Mouse (Mus musculus): ENCODE results near the gene Dync1li1. TPM values are rescaled to one million over a fixed set of nuclear protein-coding genes. Genes with fewer than 3 reads are reported as not detected.
"Not testable (repeated sequence)": the region's sequence is repeated elsewhere in the genome, so short reads cannot be mapped to it uniquely, and the experiment has no call there.

The Dync1li1 gene
- polyA plus RNA-seq (2015; fragmentation: Nextera tagmentation; extraction: Ambion mirVana) = 68.3 and 68.5 TPM in 2 replicates

GRCm38 (mm10) chr9:114688252-114688952, at the start of gene Dync1li1:
Dync1li1 (plus strand) TSS chr9:114688790.
- H3K9ac ChIP-seq = peak within 1 kb of the TSS; percentile 96
- H3K4me3 ChIP-seq = peak within 1 kb of the TSS; percentile 91
- peaks cover 23% of the 10 kb centered on the region for H3K4me1 ChIP-seq
- no peaks in the 10 kb centered on the region for H3K27me3 ChIP-seq
- ATAC-seq (ENCODE audit: insufficient number of reproducible peaks, insufficient read depth, low FRiP score, low TSS enrichment, low read depth) = peak; percentile 97
- peak within 1 kb of the TSS; percentile 92 for H3K4me2 ChIP-seq
- peaks cover 14% of the 10 kb centered on the region for H3K36me3 ChIP-seq
- H3K9me3 ChIP-seq = no peaks in the 10 kb centered on the region
- WGBS = 1% methylated on average over 56 of the region's 57 CpGs
- H3K27ac ChIP-seq = peak within 1 kb of the TSS; percentile 88

DNA sequence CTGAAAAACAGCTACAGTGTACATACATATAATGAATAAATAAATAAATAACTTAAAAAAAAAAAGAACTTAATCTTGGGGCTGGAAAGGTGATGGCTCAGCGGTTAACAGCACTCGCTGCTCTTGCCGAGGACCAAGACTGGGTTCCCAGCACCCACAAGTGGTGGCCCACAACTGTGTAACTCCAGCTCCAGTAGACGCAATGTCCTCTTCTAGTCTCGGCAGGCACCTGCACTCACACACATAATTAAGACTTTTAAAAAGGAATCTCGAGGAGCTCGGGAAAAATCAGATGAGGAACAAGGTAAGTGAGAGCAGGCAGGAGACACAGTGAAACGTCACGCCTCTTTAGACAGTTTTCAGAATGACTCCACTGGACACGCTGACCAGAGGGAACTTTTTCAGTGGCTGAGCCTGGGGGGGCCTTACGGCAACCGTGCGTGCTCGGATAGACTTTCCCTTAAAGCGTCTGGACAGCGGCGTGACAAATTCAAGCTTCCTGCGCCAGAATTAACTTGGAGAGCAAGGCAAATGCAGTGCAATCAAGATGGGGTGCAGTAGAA, 49.3 kb upstream of the Dync1li1 start:
- Histone ChIP-seq H3K36me3 (peaks cover 22% of the 10 kb centered on the region), H3K27me3 (peaks cover 30% of the 10 kb centered on the region), H3K27ac (peak overlapping the region; percentile 88), H3K9me3 (no peaks in the 10 kb centered on the region), H3K9ac (peak overlapping the region; percentile 89), H3K4me3 (peak overlapping the region; percentile 94), H3K4me2 (peak overlapping the region; percentile 84), H3K4me1 (peaks cover 16% of the 10 kb centered on the region)
- 14% methylated on average over 18 of the region's 18 CpGs for WGBS
- ATAC-seq (ENCODE audit: insufficient number of reproducible peaks, insufficient read depth, low FRiP score, low TSS enrichment, low read depth) = 0 out of 2 replicates have a peak, but pooled peaks have one; percentile 1

DNA sequence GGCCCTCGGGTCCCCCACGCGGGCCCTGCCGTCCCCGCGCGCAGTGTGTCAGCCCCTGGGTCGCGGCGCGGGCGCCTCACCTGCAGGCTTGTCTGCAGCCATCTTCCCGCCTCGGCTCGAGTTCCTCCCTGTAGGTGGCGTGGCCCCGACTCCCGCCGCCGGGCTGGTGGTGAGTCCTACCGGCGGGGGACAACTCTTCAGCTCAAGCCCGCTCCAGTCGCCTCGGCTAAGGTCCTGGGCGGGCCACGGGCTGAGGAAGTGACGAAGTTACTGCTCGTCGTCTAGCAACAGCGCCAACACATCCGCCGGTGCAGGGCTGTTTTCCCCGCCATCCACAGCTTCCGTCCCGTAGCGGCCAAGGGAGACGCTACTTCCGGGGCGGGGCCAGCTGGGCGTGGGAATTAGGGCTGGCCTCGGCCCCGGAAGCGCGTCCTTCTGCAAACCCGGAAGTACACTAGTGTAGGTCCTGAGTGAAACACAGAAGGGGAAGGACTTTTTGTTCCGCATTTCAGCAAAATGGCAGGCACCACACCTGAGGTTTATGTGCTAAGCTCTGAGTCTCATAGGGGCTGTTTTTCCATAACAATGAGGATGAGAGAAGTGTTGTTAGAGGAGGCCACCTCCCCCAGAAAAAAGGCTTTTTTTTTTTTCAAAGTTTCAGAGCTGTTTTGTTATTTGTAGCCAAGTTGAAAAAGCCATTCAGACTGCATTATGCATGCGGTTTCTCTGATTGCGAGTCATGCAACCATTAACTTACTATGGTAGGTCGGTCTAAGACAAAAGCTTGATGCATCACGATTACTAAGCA, 48.5 kb upstream of the Dync1li1 start, which contains the start of gene Cnot10:
Gene Cnot10, minus strand, starts transcription at position 346 of the 808 bp plus-strand sequence.
- Histone ChIP-seq H3K4me3 (peak within 1 kb of the TSS; percentile 94), H3K27ac (peak within 1 kb of the TSS; percentile 88), H3K36me3 (peaks cover 22% of the 10 kb centered on the region), H3K4me1 (peaks cover 16% of the 10 kb centered on the region), H3K4me2 (peak within 1 kb of the TSS; percentile 84), H3K9me3 (no peaks in the 10 kb centered on the region), H3K9ac (peak within 1 kb of the TSS; percentile 89), H3K27me3 (peaks cover 38% of the 10 kb centered on the region)
- WGBS = 4% methylated on average over 51 of the region's 51 CpGs
- ATAC-seq (ENCODE audit: insufficient number of reproducible peaks, insufficient read depth, low FRiP score, low TSS enrichment, low read depth) = peak; percentile 96

DNA sequence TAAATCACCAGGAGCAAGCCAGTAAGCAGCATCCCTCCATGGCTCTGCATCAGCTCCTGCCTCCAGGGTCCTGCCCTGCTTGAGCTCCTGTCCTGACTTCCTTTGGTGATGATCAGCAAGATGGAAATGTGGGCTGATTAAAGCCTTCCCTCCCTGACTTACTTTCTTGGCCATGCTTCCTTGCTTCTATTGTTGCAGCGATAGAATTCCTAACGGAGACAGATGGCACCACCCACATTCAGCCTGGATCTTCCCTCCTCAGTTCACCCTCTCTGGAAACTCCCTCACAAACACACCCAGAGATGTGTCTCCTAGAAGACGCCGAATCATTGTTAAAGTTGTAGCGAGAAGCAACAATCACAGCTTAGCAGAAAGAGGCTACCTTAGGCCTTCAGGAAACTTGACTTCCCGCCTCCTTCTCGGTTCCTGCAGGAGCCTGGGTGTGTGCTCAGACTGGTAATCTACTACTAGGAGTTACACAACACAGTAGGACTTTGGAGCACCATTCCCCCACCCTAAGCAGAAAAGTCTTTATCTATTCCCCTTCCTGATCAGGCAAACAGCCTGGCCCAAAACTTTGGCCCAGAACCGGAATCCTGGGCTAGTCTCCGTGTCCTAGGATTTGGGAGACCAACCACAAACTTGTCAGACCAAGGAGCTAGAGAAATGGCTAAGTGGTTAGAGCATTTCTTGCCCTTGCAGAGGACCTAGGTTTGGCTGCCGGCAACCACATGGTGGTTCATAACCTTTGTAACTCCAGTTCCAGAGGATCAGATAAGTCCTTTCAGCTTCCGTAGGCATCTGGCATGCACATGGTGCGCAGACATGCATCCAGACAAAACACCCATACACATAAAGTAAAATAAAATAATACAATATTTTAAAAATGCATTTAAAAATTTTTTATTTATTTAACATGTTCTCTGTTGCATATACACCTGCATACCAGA, 41.8 kb upstream of the Dync1li1 start:
- no peaks in the 10 kb centered on the region for H3K4me1 ChIP-seq
- H3K9ac ChIP-seq = no peak overlapping the region
- H3K9me3 ChIP-seq = no peaks in the 10 kb centered on the region
- no peak overlapping the region for H3K4me2 ChIP-seq
- 84% methylated on average over 12 of the region's 12 CpGs for WGBS
- H3K4me3 ChIP-seq = no peak overlapping the region
- H3K27me3 ChIP-seq = peaks cover 35% of the 10 kb centered on the region
- no peak overlapping the region for H3K27ac ChIP-seq
- no peak for ATAC-seq (ENCODE audit: insufficient number of reproducible peaks, insufficient read depth, low FRiP score, low TSS enrichment, low read depth)
- H3K36me3 ChIP-seq = no peaks in the 10 kb centered on the region

- H3K9me3 ChIP-seq = no peaks in the 10 kb centered on the region
- no peak overlapping the region for H3K4me3 ChIP-seq
- peaks cover 29% of the 10 kb centered on the region for H3K27me3 ChIP-seq
- no peak overlapping the region for H3K9ac ChIP-seq
- WGBS = 81% methylated on average over 28 of the region's 28 CpGs
- no peak for ATAC-seq (ENCODE audit: insufficient number of reproducible peaks, insufficient read depth, low FRiP score, low TSS enrichment, low read depth)
- H3K4me1 ChIP-seq = no peaks in the 10 kb centered on the region
- no peak overlapping the region for H3K27ac ChIP-seq
- no peak overlapping the region for H3K4me2 ChIP-seq
- no peaks in the 10 kb centered on the region for H3K36me3 ChIP-seq
Observed at GRCm38 (mm10) chr9:114647506-114648432, 40.8 kb upstream of the Dync1li1 start.

DNA sequence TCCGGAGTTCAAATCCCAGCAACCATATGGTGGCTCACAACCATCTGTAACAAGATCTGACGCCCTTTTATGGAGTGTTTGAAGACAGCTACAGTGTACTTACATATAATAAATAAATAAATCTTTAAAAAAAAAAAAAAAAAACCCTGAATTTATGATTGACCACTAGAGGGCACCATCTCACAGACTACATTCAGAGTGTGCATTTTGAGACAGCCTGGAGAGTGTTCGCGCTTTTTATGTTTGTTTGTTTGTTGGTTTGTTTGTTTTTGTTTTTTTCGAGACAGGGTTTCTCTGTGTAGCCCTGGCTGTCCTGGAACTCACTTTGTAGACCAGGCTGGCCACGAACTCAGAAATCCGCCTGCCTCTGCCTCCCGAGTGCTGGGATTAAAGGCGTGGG, 40.1 kb upstream of the Dync1li1 start:
- H3K27ac ChIP-seq; H3K4me2 ChIP-seq; H3K36me3 ChIP-seq; H3K4me1 ChIP-seq; H3K9me3 ChIP-seq; H3K9ac ChIP-seq; H3K4me3 ChIP-seq; ATAC-seq (ENCODE audit: insufficient number of reproducible peaks, insufficient read depth, low FRiP score, low TSS enrichment, low read depth): not testable (repeated sequence)
- H3K27me3 ChIP-seq = peaks cover 22% of the 10 kb centered on the region
- WGBS = 49% methylated on average over 9 of the region's 9 CpGs

DNA sequence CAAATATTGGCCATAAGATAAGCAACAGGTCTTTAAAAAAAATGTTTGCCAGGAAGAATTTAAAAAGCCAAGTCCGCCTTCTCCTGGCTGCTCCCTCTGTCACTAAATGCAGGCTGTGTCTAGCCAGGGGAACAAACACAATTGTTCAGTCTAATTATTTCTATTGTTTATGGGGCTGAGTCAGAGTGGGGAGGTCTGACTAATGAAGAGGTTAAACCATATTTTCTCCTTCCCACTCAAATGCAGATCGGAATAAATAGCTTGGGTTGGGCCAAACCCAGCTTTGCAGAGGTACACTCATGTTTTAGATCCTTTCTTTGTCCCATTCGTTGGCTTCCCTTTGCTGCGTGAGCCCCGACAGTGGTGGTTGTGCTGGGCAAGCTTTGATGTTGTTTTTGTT, 39.2 kb upstream of the Dync1li1 start:
- Histone ChIP-seq H3K9me3 (no peaks in the 10 kb centered on the region), H3K4me2 (no peak overlapping the region), H3K27me3 (peaks cover 13% of the 10 kb centered on the region), H3K36me3 (no peaks in the 10 kb centered on the region), H3K4me3 (no peak overlapping the region), H3K9ac (no peak overlapping the region), H3K27ac (no peak overlapping the region), H3K4me1 (no peaks in the 10 kb centered on the region)
- no peak for ATAC-seq (ENCODE audit: insufficient number of reproducible peaks, insufficient read depth, low FRiP score, low TSS enrichment, low read depth)
- 84% methylated on average over 5 of the region's 5 CpGs for WGBS

DNA sequence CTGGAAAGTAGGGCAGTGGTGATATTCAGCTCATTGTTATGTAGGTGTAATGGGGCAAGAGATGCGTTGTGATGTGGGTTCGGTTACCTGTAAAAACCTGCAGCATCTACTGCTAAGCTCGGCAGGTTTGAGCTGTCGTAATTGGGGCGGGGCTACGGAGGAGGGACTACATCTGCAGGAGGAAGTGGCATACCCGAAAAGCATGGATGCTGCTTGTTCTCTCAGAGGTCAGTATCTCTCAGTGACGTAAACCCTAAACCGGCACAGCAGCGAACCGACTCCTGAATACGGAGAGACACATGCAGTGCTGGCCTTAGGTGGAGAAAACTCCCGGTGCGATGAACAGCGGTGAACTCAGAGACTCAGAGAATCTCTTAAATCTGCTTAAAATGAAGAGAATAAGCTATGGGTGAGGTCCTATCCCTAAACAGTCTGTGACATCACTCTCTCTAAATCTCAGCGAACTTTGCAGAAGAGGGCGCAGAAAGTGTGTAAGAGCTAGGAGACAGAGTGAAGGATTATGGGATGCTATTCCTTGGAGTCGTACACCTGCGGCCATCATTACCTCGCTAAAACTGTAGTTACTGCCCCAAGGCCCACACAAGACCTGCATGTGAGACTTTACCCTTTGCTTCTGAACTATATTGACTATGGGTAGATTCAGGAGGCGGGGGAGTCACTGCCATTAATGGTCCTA, 37.5 kb upstream of the Dync1li1 start:
- H3K27me3 ChIP-seq = no peaks in the 10 kb centered on the region; the same call in 1 of the 2 replicates
- 60% methylated on average over 21 of the region's 21 CpGs for WGBS
- H3K4me2 ChIP-seq = no peak overlapping the region
- no peaks in the 10 kb centered on the region for H3K4me1 ChIP-seq
- no peaks in the 10 kb centered on the region for H3K9me3 ChIP-seq
- H3K4me3 ChIP-seq = no peak overlapping the region
- H3K27ac ChIP-seq = no peak overlapping the region
- no peak for ATAC-seq (ENCODE audit: insufficient number of reproducible peaks, insufficient read depth, low FRiP score, low TSS enrichment, low read depth)
- H3K36me3 ChIP-seq = no peaks in the 10 kb centered on the region
- no peak overlapping the region for H3K9ac ChIP-seq

- H3K9ac ChIP-seq = no peak overlapping the region
- H3K27ac ChIP-seq = no peak overlapping the region
- no peaks in the 10 kb centered on the region for H3K27me3 ChIP-seq
- no peak overlapping the region for H3K4me3 ChIP-seq
- H3K4me2 ChIP-seq = no peak overlapping the region
- no peak for ATAC-seq (ENCODE audit: insufficient number of reproducible peaks, insufficient read depth, low FRiP score, low TSS enrichment, low read depth)
- WGBS = 87% methylated on average over 4 of the region's 4 CpGs
- H3K4me1 ChIP-seq = peaks cover 5% of the 10 kb centered on the region; the same call in 1 of the 2 replicates
- no peaks in the 10 kb centered on the region for H3K36me3 ChIP-seq
- H3K9me3 ChIP-seq = no peaks in the 10 kb centered on the region; the same call in 1 of the 2 replicates
Observed at GRCm38 (mm10) chr9:114655356-114655755, 33.2 kb upstream of the Dync1li1 start.

DNA sequence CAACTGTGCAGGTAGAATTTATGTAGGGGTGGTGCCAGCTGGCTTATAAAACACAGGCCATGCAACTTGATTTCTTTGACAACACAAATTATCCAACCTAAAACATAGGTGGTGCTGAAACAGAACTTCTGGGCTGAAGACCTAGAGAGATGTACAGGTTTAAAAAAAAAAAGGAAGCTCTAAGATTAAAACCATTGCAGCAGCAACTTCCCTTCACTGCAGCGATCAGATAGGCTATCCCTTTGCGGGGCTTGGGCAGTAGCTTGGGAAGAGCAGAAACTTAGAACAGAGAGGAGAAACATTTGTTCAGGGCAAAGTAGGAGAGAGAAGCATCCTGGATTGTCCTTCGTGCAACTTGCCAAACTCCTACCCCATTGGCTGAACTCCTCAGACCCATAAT, 31.9 kb upstream of the Dync1li1 start:
- Histone ChIP-seq H3K4me2 (no peak overlapping the region), H3K4me3 (no peak overlapping the region), H3K36me3 (no peaks in the 10 kb centered on the region), H3K27me3 (no peaks in the 10 kb centered on the region), H3K4me1 (peaks cover 6% of the 10 kb centered on the region; the same call in 1 of the 2 replicates), H3K27ac (no peak overlapping the region), H3K9me3 (no peaks in the 10 kb centered on the region; the same call in 1 of the 2 replicates), H3K9ac (no peak overlapping the region)
- WGBS = 63% methylated on average over 3 of the region's 3 CpGs
- ATAC-seq (ENCODE audit: insufficient number of reproducible peaks, insufficient read depth, low FRiP score, low TSS enrichment, low read depth) = no peak
